Mouse (Mus musculus): ENCODE measurements around the gene Pkp1. TPM values are rescaled to one million over a fixed set of nuclear protein-coding genes. Genes with fewer than 3 reads are reported as not detected.

The Pkp1 gene
- total RNA-seq, 2 experiments from 2014 or later = not detected

- DNase-seq = no peak
- intact Hi-C loops (cut with DNase I) = no loop called here
Observed at GRCm38 (mm10) chr1:135916486-135917058, 2.4 kb downstream of the Pkp1 start.

- DNase-seq = no peak
- intact Hi-C loops (cut with DNase I) = no loop called here
Observed at GRCm38 (mm10) chr1:135913657-135914056, 5.3 kb downstream of the Pkp1 start.

- intact Hi-C loops (cut with DNase I) = no loop called here
- DNase-seq = no peak
Observed at GRCm38 (mm10) chr1:135909381-135909780, 9.6 kb downstream of the Pkp1 start.

- DNase-seq = no peak
- intact Hi-C loops (cut with DNase I) = no loop called here
Observed at GRCm38 (mm10) chr1:135906736-135907135, 12.3 kb downstream of the Pkp1 start.

- intact Hi-C loops (cut with DNase I) = no loop called here
- no peak for DNase-seq
Observed at GRCm38 (mm10) chr1:135899991-135900515, 19.0 kb downstream of the Pkp1 start.

- no peak for DNase-seq
- intact Hi-C loops (cut with DNase I) = no loop called here
Observed at GRCm38 (mm10) chr1:135899295-135899694, 19.7 kb downstream of the Pkp1 start.

GRCm38 (mm10) chr1:135895367-135895766 is 23.6 kb downstream of the Pkp1 start:
- intact Hi-C loops (cut with DNase I) = no loop called here
- DNase-seq = no peak

- no peak for DNase-seq
- intact Hi-C loops (cut with DNase I) = no loop called here
Observed at GRCm38 (mm10) chr1:135893377-135893776, 25.6 kb downstream of the Pkp1 start.

- intact Hi-C loops (cut with DNase I) = no loop called here
- DNase-seq = no peak
Observed at GRCm38 (mm10) chr1:135892764-135893163, 26.2 kb downstream of the Pkp1 start.

GRCm38 (mm10) chr1:135892233-135892632 is 26.8 kb downstream of the Pkp1 start:
- DNase-seq = no peak
- intact Hi-C loops (cut with DNase I) = no loop called here

GRCm38 (mm10) chr1:135891424-135892216 is 27.4 kb downstream of the Pkp1 start:
- DNase-seq = no peak
- intact Hi-C loops (cut with DNase I) = no loop called here

GRCm38 (mm10) chr1:135889461-135890185 is 29.4 kb downstream of the Pkp1 start:
- DNase-seq = no peak
- intact Hi-C loops (cut with DNase I) = no loop called here

- DNase-seq = peak; percentile 53 to 55
- intact Hi-C loops (cut with DNase I) = loop anchor here (5.0 kb wide), 1 partner anchor 60 kb away; no protein-coding TSS in a partner anchor
Observed at GRCm38 (mm10) chr1:135882385-135883109, 36.5 kb downstream of the Pkp1 start.

GRCm38 (mm10) chr1:135877248-135877647 is 41.8 kb downstream of the Pkp1 start:
- intact Hi-C loops (cut with DNase I) = no loop called here
- DNase-seq = no peak

GRCm38 (mm10) chr1:135872991-135873390 is 46.0 kb downstream of the Pkp1 start:
- no peak for DNase-seq
- intact Hi-C loops (cut with DNase I) = no loop called here

GRCm38 (mm10) chr1:135868570-135868969 is 50.4 kb downstream of the Pkp1 start:
- DNase-seq = no peak
- intact Hi-C loops (cut with DNase I) = no loop called here

- intact Hi-C loops (cut with DNase I) = loop anchor here (1.0 kb wide), 1 partner anchor 79 kb away; no protein-coding TSS in a partner anchor
Observed at GRCm38 (mm10) chr1:135865518-135866194, 53.4 kb downstream of the Pkp1 start.

GRCm38 (mm10) chr1:135864830-135865229 is 54.2 kb downstream of the Pkp1 start:
- no peak for DNase-seq
- intact Hi-C loops (cut with DNase I) = loop anchor here (1.0 kb wide), 1 partner anchor 79 kb away; no protein-coding TSS in a partner anchor

More at GRCm38 (mm10) chr1:135865518-135866194, 53.4 kb downstream of the Pkp1 start:
- peak; percentile 79 to 87 for DNase-seq

GRCm38 (mm10) chr1:135863786-135864335 is 55.1 kb downstream of the Pkp1 start:
- intact Hi-C loops (cut with DNase I) = no loop called here
- no peak for DNase-seq

GRCm38 (mm10) chr1:135862561-135862960 is 56.4 kb downstream of the Pkp1 start:
- no peak for DNase-seq
- intact Hi-C loops (cut with DNase I) = no loop called here
